Mouse (Mus musculus) kidney, adult 8-10 months (tissue): ENCODE results near the gene Cyp4f40.
"Not testable (repeated sequence)": the region's sequence is repeated elsewhere in the genome, so short reads cannot be mapped to it uniquely, and the experiment has no call there.

ENCODE experiments used
- DNase-seq, 2 experiments: peaks; one replicate each; pipeline ENCODE4 v3.0.0; 2022

Gene Cyp4f40

GRCm38 (mm10) chr17:32722151-32722550 lies 63.5 kb downstream of the Cyp4f40 start:
- peak; percentile 44 to 47 for DNase-seq

- peak; percentile 42 to 55 for DNase-seq
Measured at GRCm38 (mm10) chr17:32722771-32723170, 64.1 kb downstream of the Cyp4f40 start.

DNA sequence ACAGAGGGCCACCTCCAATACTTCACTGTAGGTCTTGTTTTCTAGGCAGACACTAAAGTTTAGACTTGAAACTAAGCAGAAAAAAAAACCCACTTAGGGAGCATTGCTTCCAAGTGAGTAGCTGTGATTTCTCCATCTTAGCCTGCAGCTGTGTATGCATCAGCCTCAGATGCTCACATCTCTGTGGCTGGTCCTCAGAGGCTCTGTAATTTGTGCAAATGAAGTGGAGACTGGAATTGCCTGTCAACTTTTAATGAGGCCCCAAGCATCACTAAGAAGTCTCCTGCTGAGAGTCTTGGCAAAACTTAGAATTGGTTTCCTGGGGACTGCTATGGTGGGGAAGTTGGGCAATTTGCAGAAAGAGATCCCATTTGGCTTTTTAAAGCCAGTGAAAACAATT lies 67.7 kb downstream of the Cyp4f40 start:
- DNase-seq: not testable (repeated sequence)
